Mouse (Mus musculus): ENCODE results near the gene Wbp1.

Gene Wbp1

GRCm38 (mm10) chr6:83116373-83117164 lies 4.8 kb downstream of the Wbp1 start:
- no peak for DNase-seq (ENCODE audit: low read depth, low spot score)

- no peak for DNase-seq (ENCODE audit: low read depth, low spot score)
These were observed 5.5 kb downstream of the Wbp1 start for GRCm38 (mm10) chr6:83115682-83116372.

- peak; percentile 79 for DNase-seq (ENCODE audit: low read depth, low spot score)
These were observed 6.2 kb downstream of the Wbp1 start, which contains the start of gene Mogs for GRCm38 (mm10) chr6:83115011-83115671. TSS of gene Mogs (plus strand) at chr6:83115496.

GRCm38 (mm10) chr6:83111510-83112136 lies 9.7 kb downstream of the Wbp1 start:
- no peak for DNase-seq (ENCODE audit: low read depth, low spot score)

GRCm38 (mm10) chr6:83108762-83109668 lies 12.3 kb downstream of the Wbp1 start, which contains the start of gene Mrpl53:
TSS of gene Mrpl53 (plus strand) at chr6:83109040.
- DNase-seq (ENCODE audit: low read depth, low spot score) = peak; percentile 64

- DNase-seq (ENCODE audit: low read depth, low spot score) = peak; percentile 91
These were observed 13.6 kb downstream of the Wbp1 start for GRCm38 (mm10) chr6:83107566-83108400.

GRCm38 (mm10) chr6:83104158-83104557 lies 17.2 kb downstream of the Wbp1 start:
- DNase-seq (ENCODE audit: low read depth, low spot score) = no peak

- DNase-seq (ENCODE audit: low read depth, low spot score) = no peak
These were observed 18.2 kb downstream of the Wbp1 start for GRCm38 (mm10) chr6:83103130-83103650.

GRCm38 (mm10) chr6:83101688-83102556 lies 19.4 kb downstream of the Wbp1 start:
- DNase-seq (ENCODE audit: low read depth, low spot score) = no peak

GRCm38 (mm10) chr6:83101316-83101687 lies 20.1 kb downstream of the Wbp1 start, which contains the start of the genes Ccdc142 and Gm42688:
TSS of gene Ccdc142 (plus strand) at chr6:83101601.
TSS of gene Gm42688 (plus strand) at chr6:83101617.
- DNase-seq (ENCODE audit: low read depth, low spot score) = peak; percentile 97

GRCm38 (mm10) chr6:83098411-83098810 lies 22.9 kb downstream of the Wbp1 start:
- no peak for DNase-seq (ENCODE audit: low read depth, low spot score)

GRCm38 (mm10) chr6:83095968-83096367 lies 25.4 kb downstream of the Wbp1 start:
- no peak for DNase-seq (ENCODE audit: low read depth, low spot score)

GRCm38 (mm10) chr6:83092416-83093127 lies 28.8 kb downstream of the Wbp1 start:
- DNase-seq (ENCODE audit: low read depth, low spot score) = no peak

GRCm38 (mm10) chr6:83087926-83088260 lies 33.5 kb downstream of the Wbp1 start:
- no peak for DNase-seq (ENCODE audit: low read depth, low spot score)

- DNase-seq (ENCODE audit: low read depth, low spot score) = no peak
These were observed 34.0 kb downstream of the Wbp1 start for GRCm38 (mm10) chr6:83087205-83087925.

GRCm38 (mm10) chr6:83086121-83087035 lies 35.0 kb downstream of the Wbp1 start, which contains the start of gene Lbx2:
TSS of gene Lbx2 (plus strand) at chr6:83086367.
- no peak for DNase-seq (ENCODE audit: low read depth, low spot score)

Data from ES-CJ7 (cell line).